Mouse (Mus musculus): ENCODE results near the gene Fpr-rs4. TPM values are rescaled to one million over a fixed set of nuclear protein-coding genes. Genes with fewer than 3 reads are reported as not detected.

Gene Fpr-rs4
- total RNA-seq (2023): not detected in 4 replicates

GRCm38 (mm10) chr17:18021433-18021832 lies at the start of gene Fpr-rs4:
Gene Fpr-rs4, plus strand, starts transcription at chr17:18021733.

GRCm38 (mm10) chr17:18049124-18049523 lies 27.6 kb downstream of the Fpr-rs4 start, which contains the start of gene Vmn2r124:
Gene Vmn2r124, plus strand, starts transcription at chr17:18049424.

Other genes starting within 250 kb of the Fpr-rs4 start
- gene Spaca6, start 194.6 kb upstream of the Fpr-rs4 start, total RNA-seq (2023): 1.6 to 2.6 TPM (median 2.0 TPM) in 4 replicates
- gene Has1, start 166.5 kb upstream of the Fpr-rs4 start, total RNA-seq (2023): not detected in 4 replicates
- gene Fpr1, start 137.8 kb upstream of the Fpr-rs4 start, total RNA-seq (2023): 0.45 TPM in 1 of 4 replicates, not detected in the others
- 0.75 TPM in 1 of 4 replicates, not detected in the others for gene Fpr2, start 133.9 kb upstream of the Fpr-rs4 start, total RNA-seq (2023)
- not detected in 4 replicates for gene Fpr3, start 133.9 kb upstream of the Fpr-rs4 start, total RNA-seq (2023)
- gene Vmn2r124, start 27.7 kb downstream of the Fpr-rs4 start, total RNA-seq (2023): not detected in 4 replicates
- gene Vmn2r91, start 63.3 kb downstream of the Fpr-rs4 start, total RNA-seq (2023): not detected in 4 replicates
- gene Vmn2r92, start 130.2 kb downstream of the Fpr-rs4 start, total RNA-seq (2023): not detected in 4 replicates

All from B cell, adult 62 days (primary cell).